Mouse (Mus musculus) lung, embryonic 14.5 days (tissue): ENCODE data around the gene Tradd. TPM values are rescaled to one million over a fixed set of nuclear protein-coding genes. Genes with fewer than 3 reads are reported as not detected.
A peak's percentile ranks its signal among the peaks of the same experiment; 100 is the strongest.
"Not testable (repeated sequence)": the region's sequence is repeated elsewhere in the genome, so short reads cannot be mapped to it uniquely, and the experiment has no call there.

Experiments
- ATAC-seq: fragments of 200-750 bp; cut with Nextera tagmentation; 2 replicates; pipeline ENCODE4 v1.8.0; 2017; ENCODE audit warnings: mild to moderate bottlenecking, moderate TSS enrichment, moderate library complexity; ENCODE audit not compliant: insufficient read depth
- DNase-seq: peaks from one replicate; pipeline ENCODE4 v3.0.0-alpha.2; 2015
- H3K27ac ChIP-seq: fragments of 300-500 bp; sonication (generic); 2 replicates; pipeline ENCODE4 v1.5.1; 2014; ENCODE audit warnings: low read depth, mild to moderate bottlenecking, moderate library complexity
- H3K27me3 ChIP-seq: fragments of 300-500 bp; sonication (generic); 2 replicates; pipeline ENCODE4 v1.6.1; 2014; ENCODE audit warnings: low read length, control low read depth; ENCODE audit not compliant: insufficient read depth
- H3K36me3 ChIP-seq: fragments of 300-500 bp; sonication (generic); 2 replicates; pipeline ENCODE4 v1.6.1; 2014; ENCODE audit warnings: control low read depth; ENCODE audit not compliant: insufficient read depth
- H3K4me1 ChIP-seq: fragments of 300-500 bp; sonication (generic); 2 replicates; pipeline ENCODE4 v1.6.1; 2014; ENCODE audit warnings: antibody characterized with exemption, control low read depth; ENCODE audit not compliant: insufficient read depth
- H3K4me2 ChIP-seq: fragments of 300-500 bp; sonication (generic); 2 replicates; pipeline ENCODE4 v1.6.1; 2014; ENCODE audit warnings: mild to moderate bottlenecking
- H3K4me3 ChIP-seq: fragments of 300-500 bp; sonication (generic); 2 replicates; pipeline ENCODE4 v1.5.1; 2014; ENCODE audit warnings: low read depth, low read length
- H3K9ac ChIP-seq: fragments of 300-500 bp; sonication (generic); 2 replicates; pipeline ENCODE4 v1.6.1; 2014
- H3K9me3 ChIP-seq: fragments of 300-500 bp; sonication (generic); 2 replicates; pipeline ENCODE4 v1.6.1; 2016; ENCODE audit warnings: low read depth, low read length, control low read depth
- CTCF ChIP-seq: IDR thresholded peaks from 2 replicates; pipeline ENCODE4 v1.5.1; 2016; ENCODE audit warnings: antibody characterized with exemption, low read depth
- WGBS: fragments of 180-500 bp; shearing (Covaris S2); extraction: QIAGEN DNeasy Blood & Tissue Kit; methylation state at CpG from one replicate; pipeline ENCODE4 v1.1.7; 2014; 5-methylcytosine and 5-hydroxymethylcytosine counted together
- polyA plus RNA-seq: library from polyadenylated mRNA; unstranded; fragments of >200 nt; fragmentation: Nextera tagmentation; extraction: Ambion mirVana; gene quantifications from 2 replicates; pipeline ENCODE4 v1.2.1, GENCODE M21; 2014

Gene Tradd
- polyA plus RNA-seq, 1 experiment from 2014 or later, result 24.3 TPM

DNA sequence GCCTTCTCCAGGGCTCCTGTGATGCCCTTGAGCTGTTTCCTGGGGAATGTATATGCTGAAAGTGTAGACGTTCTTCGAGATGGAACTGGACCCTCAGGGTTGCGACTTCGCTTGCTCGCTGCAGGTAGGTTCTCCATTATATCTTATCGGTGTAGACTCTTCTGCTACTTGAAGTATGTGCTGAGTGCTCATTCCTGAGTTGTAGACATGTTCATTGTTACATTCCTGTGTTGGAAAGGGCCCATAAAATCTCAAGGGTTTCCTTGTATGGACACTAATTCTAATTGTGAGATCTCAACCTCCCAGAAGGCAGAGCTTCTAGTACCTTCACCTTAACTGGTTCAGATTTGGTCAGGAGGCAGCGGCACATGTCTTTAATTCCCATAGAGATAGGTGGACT is 23.4 kb downstream of the Tradd start:
- Histone ChIP-seq H3K9me3 (no peaks in the 10 kb centered on the region), H3K4me3 (no peak overlapping the region), H3K4me2 (no peak overlapping the region), H3K27me3 (no peaks in the 10 kb centered on the region), H3K9ac (no peak overlapping the region), H3K27ac (no peak overlapping the region), H3K36me3 (peaks cover 55% of the 10 kb centered on the region), H3K4me1 (no peaks in the 10 kb centered on the region)
- ATAC-seq (no peak), DNase-seq (no peak)
- no peak for TF ChIP-seq CTCF
- WGBS, result 90% methylated on average over 7 of the region's 7 CpGs

DNA sequence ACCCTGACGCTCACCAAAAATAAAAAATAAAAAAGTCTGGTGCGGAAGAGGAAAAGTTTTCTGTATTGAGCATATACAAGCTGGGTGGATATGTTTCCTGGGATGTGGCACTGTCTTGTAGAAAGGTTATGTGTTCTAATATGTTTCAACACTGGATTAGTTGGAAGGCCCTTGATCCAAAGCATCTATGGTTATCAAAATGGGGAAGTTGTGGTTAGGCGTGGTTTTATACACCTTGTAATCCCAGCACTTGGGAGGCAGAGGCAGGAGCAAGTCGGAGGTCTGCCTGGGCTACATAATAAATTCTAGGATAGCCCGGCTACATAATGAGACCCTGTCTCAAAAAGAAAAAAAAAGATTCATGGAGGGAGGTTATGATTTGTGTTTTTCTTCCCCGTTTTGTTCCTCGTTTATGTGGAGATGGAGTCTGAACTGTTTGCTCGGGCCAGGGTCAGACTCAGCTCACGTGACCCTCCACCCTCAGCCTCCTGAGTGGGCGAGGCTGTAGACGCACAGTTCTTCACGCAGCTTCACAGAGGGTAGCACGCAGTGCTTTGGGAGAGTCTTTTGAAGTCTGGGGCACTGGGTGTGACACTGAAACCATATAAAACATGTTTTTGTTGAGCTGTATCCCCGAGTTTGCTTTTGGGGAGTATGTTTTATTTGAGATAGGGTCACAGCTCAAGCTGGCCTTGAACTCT is 26.8 kb downstream of the Tradd start:
- Histone ChIP-seq H3K9ac (no peak overlapping the region), H3K36me3 (peaks cover 60% of the 10 kb centered on the region), H3K4me3 (no peak overlapping the region), H3K4me1 (no peaks in the 10 kb centered on the region), H3K9me3 (no peaks in the 10 kb centered on the region), H3K27me3 (no peaks in the 10 kb centered on the region), H3K4me2 (no peak overlapping the region), H3K27ac (no peak overlapping the region)
- ATAC-seq (no peak), DNase-seq (no peak)
- WGBS, result 84% methylated on average over 14 of the region's 14 CpGs
- TF ChIP-seq CTCF, result no peak

DNA sequence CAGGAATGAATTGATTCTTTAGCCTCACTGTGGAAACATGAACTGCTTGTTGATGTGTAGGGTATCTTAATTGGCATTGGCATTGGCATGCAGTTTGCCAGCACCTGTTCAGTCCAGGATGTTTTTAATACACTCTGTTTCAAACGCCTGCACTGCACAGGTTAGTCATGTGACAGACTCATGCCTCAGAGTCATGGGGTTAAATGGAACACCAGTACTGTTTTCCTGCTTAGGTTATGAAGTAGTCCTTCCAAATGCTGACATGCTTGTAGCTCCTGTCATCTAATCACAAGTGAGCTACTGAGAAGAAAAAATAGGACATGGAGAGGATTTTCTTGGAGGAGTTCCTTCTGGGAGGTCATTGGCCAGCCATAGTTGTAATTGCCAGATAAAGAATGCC is 29.2 kb downstream of the Tradd start:
- Histone ChIP-seq H3K27me3 (no peaks in the 10 kb centered on the region), H3K27ac (no peak overlapping the region), H3K9me3 (no peaks in the 10 kb centered on the region), H3K4me3 (no peak overlapping the region), H3K36me3 (peaks cover 47% of the 10 kb centered on the region), H3K9ac (no peak overlapping the region), H3K4me2 (no peak overlapping the region), H3K4me1 (no peaks in the 10 kb centered on the region)
- ATAC-seq (no peak), DNase-seq (no peak)
- no peak for TF ChIP-seq CTCF
- WGBS, result 75% methylated on average over 1 of the region's 1 CpGs

DNA sequence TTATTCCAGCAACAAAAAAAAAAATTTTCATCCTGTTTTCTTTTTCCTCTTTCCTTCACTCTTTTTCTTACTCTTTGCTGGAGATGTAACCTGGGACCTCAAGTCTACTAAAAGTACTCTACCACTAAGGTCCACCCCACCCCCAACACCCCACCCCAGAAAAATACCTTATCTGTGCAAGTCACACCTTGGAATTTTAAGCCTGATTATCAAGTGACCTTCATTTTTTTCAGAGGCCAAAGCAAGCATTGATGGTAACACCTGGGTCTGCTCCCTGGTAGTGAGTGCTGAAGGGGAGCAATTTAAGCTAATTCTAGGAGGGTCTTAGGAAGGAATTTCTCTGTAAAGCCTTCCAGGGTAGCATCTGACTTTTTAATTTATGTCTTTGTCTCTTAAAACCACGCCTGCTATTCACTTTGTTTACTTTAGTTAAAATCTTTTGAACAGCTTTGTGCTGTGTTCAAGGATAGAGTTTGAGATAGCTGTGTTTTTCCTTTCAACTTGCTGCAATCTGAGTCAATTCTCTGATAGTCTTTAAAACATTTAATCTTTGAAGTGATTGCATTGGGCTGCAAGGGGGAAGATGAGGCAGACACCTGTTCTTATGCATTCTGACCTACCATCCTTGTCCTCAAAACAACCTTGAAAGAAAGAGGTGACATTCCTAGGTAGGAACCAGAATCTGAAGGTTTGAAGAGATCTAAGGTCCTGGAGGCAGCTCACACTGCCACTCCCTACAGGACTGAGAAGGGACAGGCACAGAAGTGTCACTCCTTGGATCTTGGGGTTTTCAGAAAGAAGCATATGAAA is 31.1 kb downstream of the Tradd start:
- no peak for ATAC-seq
- Histone ChIP-seq H3K9ac (no peak overlapping the region), H3K4me1 (no peaks in the 10 kb centered on the region), H3K27me3 (no peaks in the 10 kb centered on the region), H3K9me3 (no peaks in the 10 kb centered on the region), H3K27ac (no peak overlapping the region), H3K4me3 (no peak overlapping the region), H3K36me3 (peaks cover 30% of the 10 kb centered on the region), H3K4me2 (no peak overlapping the region)
- TF ChIP-seq CTCF, result no peak
- DNase-seq, result no peak
- 32% methylated on average over 1 of the region's 1 CpGs for WGBS

DNA sequence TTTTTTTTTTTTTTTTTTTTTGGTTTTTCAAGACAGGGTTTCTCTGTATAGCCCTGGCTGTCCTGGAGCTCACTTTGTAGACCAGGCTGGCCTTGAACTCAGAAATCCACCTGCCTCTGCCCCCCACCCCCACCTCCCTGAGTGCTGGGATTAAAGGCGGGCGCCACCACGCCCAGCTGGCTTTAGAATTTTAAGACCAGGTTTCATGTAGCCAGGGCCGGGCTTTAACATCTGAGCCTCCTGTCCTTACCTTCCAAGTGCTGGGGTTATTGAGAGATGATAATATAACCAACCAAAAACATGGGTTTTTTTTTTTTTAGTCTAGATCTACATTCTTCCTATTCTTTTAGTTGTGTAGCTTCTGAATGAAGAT is 32.1 kb downstream of the Tradd start:
- not testable (repeated sequence) for H3K27me3 ChIP-seq, H3K4me3 ChIP-seq, ATAC-seq, H3K4me2 ChIP-seq, DNase-seq, H3K9ac ChIP-seq, H3K27ac ChIP-seq, H3K9me3 ChIP-seq, H3K4me1 ChIP-seq
- peaks cover 30% of the 10 kb centered on the region for H3K36me3 ChIP-seq
- WGBS, result 87% methylated on average over 4 of the region's 4 CpGs

DNA sequence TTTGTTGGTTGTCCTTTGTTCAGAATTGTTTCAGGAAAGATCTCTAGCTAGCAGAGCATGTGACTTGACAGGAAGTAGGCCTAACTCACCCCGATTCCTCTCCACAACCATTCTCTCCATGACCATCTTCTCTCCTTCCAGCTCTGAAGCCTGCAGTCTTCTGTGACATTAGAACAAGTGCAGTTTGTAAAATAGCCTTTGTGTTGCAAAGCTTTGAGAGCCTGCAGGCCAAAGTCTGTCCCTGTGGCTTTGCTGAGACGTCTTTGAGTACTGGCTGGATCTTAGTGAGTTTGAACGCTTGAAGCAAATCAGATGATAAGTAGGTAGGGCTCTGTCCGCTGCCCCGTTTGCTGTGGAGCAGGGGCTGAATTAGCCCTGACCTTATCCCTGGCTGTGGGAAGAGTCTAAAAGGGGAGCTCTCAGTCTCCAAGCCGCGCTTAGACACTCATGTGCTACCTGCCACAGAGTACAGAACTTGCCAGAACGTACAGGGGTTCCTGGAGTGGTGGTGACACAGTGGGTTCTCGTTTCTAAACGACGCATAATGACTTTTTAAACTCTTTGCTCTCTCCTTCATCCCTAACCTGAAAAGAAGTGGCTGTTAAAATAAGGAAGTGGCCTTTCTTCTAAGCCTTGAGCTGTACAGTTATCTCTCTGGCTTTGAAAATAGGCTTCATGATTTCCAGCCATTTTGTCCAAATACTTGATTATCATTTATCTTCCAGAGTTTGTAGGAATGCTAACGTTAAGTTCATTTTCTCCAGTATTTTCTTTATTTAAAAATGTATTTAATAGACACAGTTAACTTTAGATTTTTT is 32.7 kb downstream of the Tradd start:
- Histone ChIP-seq H3K4me3 (no peak overlapping the region), H3K4me1 (no peaks in the 10 kb centered on the region), H3K27ac (no peak overlapping the region), H3K36me3 (peaks cover 30% of the 10 kb centered on the region), H3K9ac (no peak overlapping the region), H3K9me3 (no peaks in the 10 kb centered on the region), H3K27me3 (no peaks in the 10 kb centered on the region), H3K4me2 (no peak overlapping the region)
- 79% methylated on average over 12 of the region's 12 CpGs for WGBS
- TF ChIP-seq CTCF, result no peak
- ATAC-seq, result no peak
- DNase-seq, result no peak

DNA sequence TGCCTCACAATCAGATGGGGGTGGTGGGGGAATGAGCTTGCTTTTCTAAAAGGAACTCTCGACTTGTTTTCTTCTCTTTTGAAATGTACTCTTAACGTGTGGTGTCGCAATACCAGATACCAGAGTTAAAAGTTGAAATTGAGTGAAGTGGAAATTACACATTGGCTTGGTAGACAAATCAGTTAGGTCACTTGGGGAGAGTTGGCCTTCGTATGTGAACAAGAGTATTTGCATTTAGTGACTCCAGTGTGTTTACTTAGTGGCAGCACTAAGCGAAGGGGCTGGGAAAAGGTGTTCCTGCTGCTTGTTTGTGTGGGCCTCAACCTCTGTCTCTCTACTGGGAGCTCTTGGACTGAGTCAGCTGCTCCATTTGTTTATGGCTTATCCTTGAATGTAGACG is 38.5 kb downstream of the Tradd start:
- DNase-seq, result peak; percentile 49
- Histone ChIP-seq H3K9me3 (no peaks in the 10 kb centered on the region), H3K4me1 (peaks cover 10% of the 10 kb centered on the region), H3K9ac (peak overlapping the region; percentile 87), H3K27ac (peak overlapping the region; percentile 25; the same call in 1 of the 2 replicates), H3K36me3 (no peaks in the 10 kb centered on the region), H3K27me3 (no peaks in the 10 kb centered on the region), H3K4me2 (peak overlapping the region; percentile 82), H3K4me3 (peak overlapping the region; percentile 98)
- no peak for TF ChIP-seq CTCF
- WGBS, result 8% methylated on average over 6 of the region's 6 CpGs
- ATAC-seq, result peak; percentile 16; the same call in 1 of the 2 replicates
